9 mouse cellular contexts compared by ENCODE assay signal in genomic region chr3:103386292-103387031, GRCm38 (mm10).
A peak's percentile ranks its signal among the peaks of the same experiment; 100 is the strongest.
DNase-seq lines count a peak whose midpoint lies in the region; ATAC-seq and TF ChIP-seq lines count a peak whose summit lies in the region.
"Had no signal": no experiment of that assay in that cellular context is flagged by ENCODE, and none has a peak within 500 bp of the region (broad histone marks: within the 10 kb centered on the region; RNA-seq: fewer than 3 reads in every experiment).

No protein-coding gene starts in this region.

- no peak for DNase-seq in hindbrain, postnatal 0 days (ENCODE audit: low spot score)
- no peak for DNase-seq in hindbrain, embryonic 10.5 days (ENCODE audit: low spot score)
- peak; percentile 54 for DNase-seq in ES-E14 (ENCODE audit: low read depth, low spot score)
- peak; percentile 62 for DNase-seq in lung, embryonic 14.5 days
- DNase-seq in thymus, adult 18-20 months, result peak; percentile 90 to 97
- DNase-seq in gastrocnemius, postnatal 4 days (ENCODE audit: low spot score in 2 of 2), result no peak
- no peak for DNase-seq in adrenal gland, adult 8-10 months
- DNase-seq in adrenal gland, postnatal 10 days, result no peak

- no peak overlapping the region for H3K27ac ChIP-seq in hindbrain, postnatal 0 days
- no peak overlapping the region for H3K27ac ChIP-seq in hindbrain, embryonic 10.5 days
- H3K27ac ChIP-seq in ES-E14 (ENCODE audit: insufficient read depth, low read depth, low read length, poor library complexity, severe bottlenecking), result no peak overlapping the region
- no peak overlapping the region for H3K27ac ChIP-seq in lung, embryonic 14.5 days (ENCODE audit: low read depth)
- H3K27ac ChIP-seq: midbrain, embryonic 12.5 days had no signal

- H3K4me3 ChIP-seq in hindbrain, postnatal 0 days (ENCODE audit: low read length), result no peak overlapping the region
- H3K4me3 ChIP-seq in hindbrain, embryonic 10.5 days, result no peak overlapping the region
- H3K4me3 ChIP-seq in ES-E14 (ENCODE audit: insufficient read depth in 1 of 2, low read depth in 1 of 2, low read length in 2 of 2, poor library complexity in 1 of 2, severe bottlenecking in 1 of 2), result no peak overlapping the region
- H3K4me3 ChIP-seq in lung, embryonic 14.5 days (ENCODE audit: low read depth, low read length), result no peak overlapping the region
- H3K4me3 ChIP-seq: midbrain, embryonic 12.5 days had no signal

- TF ChIP-seq CTCF in hindbrain, postnatal 0 days (IDR thresholded peaks at IDR 0.05; ENCODE audit: low read depth), result peak; percentile 36
- peak; percentile 32; the same call in 1 of the 2 replicates for TF ChIP-seq CTCF in lung, embryonic 14.5 days (IDR thresholded peaks at IDR 0.05; ENCODE audit: low read depth)

- no peak overlapping the region for H3K9ac ChIP-seq in hindbrain, postnatal 0 days (replicated peaks; ENCODE audit: low read length)
- H3K9ac ChIP-seq in ES-E14 (ENCODE audit: insufficient read depth, low read depth, low read length, poor library complexity, severe bottlenecking), result no peak overlapping the region; the same call in 1 of the 2 replicates
- H3K9ac ChIP-seq in lung, embryonic 14.5 days, result no peak overlapping the region
- H3K9ac ChIP-seq: midbrain, embryonic 12.5 days had no signal

- no peaks in the 10 kb centered on the region for H3K4me1 ChIP-seq in hindbrain, postnatal 0 days (ENCODE audit: insufficient read depth, low read length)
- H3K4me1 ChIP-seq in hindbrain, embryonic 10.5 days (replicated peaks), result 0 out of 2 replicates have a peak, but pooled peaks cover 5% of the 10 kb centered on the region
- 0 out of 4 replicates have a peak, but pooled peaks cover 0 to 4% of the 10 kb centered on the region in 2 experiments for H3K4me1 ChIP-seq in ES-E14 (ENCODE audit: control insufficient read depth in 2 of 2, insufficient read depth in 2 of 2, low read length in 2 of 2, poor library complexity in 1 of 2)
- H3K4me1 ChIP-seq in lung, embryonic 14.5 days (ENCODE audit: insufficient read depth), result no peaks in the 10 kb centered on the region
- H3K4me1 ChIP-seq: midbrain, embryonic 12.5 days had no signal

- 90% methylated on average over 16 of the region's 16 CpGs for WGBS in hindbrain, postnatal 0 days
- WGBS in hindbrain, embryonic 10.5 days, result 92% methylated on average over 16 of the region's 16 CpGs
- 78% methylated on average over 16 of the region's 16 CpGs for WGBS in lung, embryonic 14.5 days

- H3K9me3 ChIP-seq in hindbrain, postnatal 0 days (ENCODE audit: low read length), result no peaks in the 10 kb centered on the region
- peaks cover 4% of the 10 kb centered on the region; the same call in 1 of the 2 replicates for H3K9me3 ChIP-seq in hindbrain, embryonic 10.5 days
- H3K9me3 ChIP-seq in ES-E14 (ENCODE audit: control insufficient read depth, insufficient read depth, low read depth, low read length), result no peaks in the 10 kb centered on the region; the same call in 1 of the 2 replicates
- no peaks in the 10 kb centered on the region for H3K9me3 ChIP-seq in lung, embryonic 14.5 days (ENCODE audit: low read depth, low read length)
- H3K9me3 ChIP-seq: midbrain, embryonic 12.5 days had no signal

- no peaks in the 10 kb centered on the region for H3K27me3 ChIP-seq in hindbrain, postnatal 0 days (ENCODE audit: insufficient read depth, low read length)
- no peaks in the 10 kb centered on the region for H3K27me3 ChIP-seq in hindbrain, embryonic 10.5 days (ENCODE audit: insufficient read depth, poor library complexity, severe bottlenecking)
- H3K27me3 ChIP-seq in lung, embryonic 14.5 days (ENCODE audit: insufficient read depth, low read length), result no peaks in the 10 kb centered on the region
- H3K27me3 ChIP-seq: midbrain, embryonic 12.5 days had no signal

- in situ Hi-C loops in ES-E14 (cut with MboI; ENCODE audit: low sequenced_read_pairs in 2 of 2, unreplicated experiment in 2 of 2), result loop anchor here in 1 of 2 experiments (10.0 kb wide), 1 partner anchor 202 kb away; no protein-coding TSS in a partner anchor

- no peak for ATAC-seq in hindbrain, postnatal 0 days
- ATAC-seq in lung, embryonic 14.5 days (ENCODE audit: insufficient read depth), result no peak

- no peak overlapping the region for H3K4me2 ChIP-seq in hindbrain, postnatal 0 days (ENCODE audit: low read depth, low read length)
- no peak overlapping the region for H3K4me2 ChIP-seq in lung, embryonic 14.5 days
- H3K4me2 ChIP-seq: midbrain, embryonic 12.5 days had no signal

- no peaks in the 10 kb centered on the region for H3K36me3 ChIP-seq in hindbrain, postnatal 0 days (ENCODE audit: insufficient read depth, low read length)
- no peaks in the 10 kb centered on the region for H3K36me3 ChIP-seq in hindbrain, embryonic 10.5 days
- no peaks in the 10 kb centered on the region for H3K36me3 ChIP-seq in ES-E14 (ENCODE audit: control insufficient read depth, insufficient read depth, low read length, poor library complexity, severe bottlenecking)
- H3K36me3 ChIP-seq in lung, embryonic 14.5 days (ENCODE audit: insufficient read depth), result no peaks in the 10 kb centered on the region
- H3K36me3 ChIP-seq: midbrain, embryonic 12.5 days had no signal

TF ChIP-seq in ES-E14, 5 proteins besides CTCF, POLR2A, EP300 and RAD21:
- TF ChIP-seq ZC3H11A (IDR thresholded peaks at IDR 0.05; ENCODE audit: borderline replicate concordance, low read depth, low read length) (no peak), MAFK (IDR thresholded peaks at IDR 0.05; ENCODE audit: insufficient read depth, low read depth, low read length) (no peak), ZNF384 (IDR thresholded peaks at IDR 0.05; ENCODE audit: low read depth, low read length) (no peak), CHD2 (IDR thresholded peaks at IDR 0.05; ENCODE audit: low read depth, low read length) (no peak), HCFC1 (IDR thresholded peaks at IDR 0.05; ENCODE audit: borderline replicate concordance, insufficient read depth, low read length) (no peak)

Comparison
In these comparisons a context has a peak if more than half of its experiments do, and no peak if none do; other contexts are left out.
1. DNase-seq: peak in ES-E14 (single experiment), lung, embryonic 14.5 days (single experiment) and thymus, adult 18-20 months (2 of 2); none in hindbrain, postnatal 0 days (single experiment), hindbrain, embryonic 10.5 days (single experiment), gastrocnemius, postnatal 4 days (0 of 2), adrenal gland, adult 8-10 months (single experiment) and adrenal gland, postnatal 10 days (single experiment).